Mouse (Mus musculus): ENCODE measurements around the gene 4933407L21Rik. TPM values are rescaled to one million over a fixed set of nuclear protein-coding genes. Genes with fewer than 3 reads are reported as not detected.

4933407L21Rik gene
- polyA plus RNA-seq, 1 experiment from 2014 or later, result 4.2 TPM

DNA sequence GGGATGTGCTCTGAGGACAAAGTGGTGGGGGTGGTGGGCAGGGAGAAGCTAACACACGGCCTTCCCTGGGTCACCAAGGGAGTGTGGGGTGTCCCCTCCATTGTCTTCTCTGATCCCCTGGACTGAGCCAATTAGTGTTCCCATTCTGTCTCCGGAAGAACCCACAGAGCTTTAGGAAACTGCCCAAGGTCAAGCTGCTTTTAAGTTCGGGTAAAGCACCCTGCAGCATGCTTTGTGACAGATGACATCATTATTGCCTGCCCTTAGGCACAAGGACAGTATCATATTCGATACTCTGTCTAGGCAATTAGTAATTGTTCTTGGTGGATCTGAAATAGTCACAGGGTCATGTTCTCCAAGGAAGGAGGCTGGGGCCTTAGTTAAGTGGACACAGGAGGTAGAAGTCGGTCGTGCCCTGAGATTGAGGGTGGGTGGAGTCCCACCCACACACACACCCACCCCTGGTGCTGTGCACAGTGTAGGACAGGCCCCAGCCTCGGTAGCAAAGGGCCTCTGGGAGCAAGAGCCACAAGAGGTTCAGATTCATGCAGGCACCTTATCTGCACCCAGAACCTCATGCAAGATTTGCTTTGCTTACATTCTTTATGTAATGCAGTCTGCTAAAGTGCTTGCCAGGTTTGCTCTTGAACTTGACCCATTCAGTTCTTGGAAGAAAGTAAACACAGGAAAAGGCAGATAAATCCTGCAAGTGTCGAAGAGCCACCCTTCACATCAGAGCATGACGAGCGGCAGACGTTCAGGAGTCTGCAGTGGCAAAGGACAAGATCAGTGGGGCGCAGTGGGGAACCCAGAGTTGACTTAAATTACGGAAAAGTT lies 19.3 kb upstream of the 4933407L21Rik start:
- H3K27me3 ChIP-seq (replicated peaks; ENCODE audit: control insufficient read depth, insufficient read depth, low read length), result no peaks in the 10 kb centered on the region
- H3K4me1 ChIP-seq (ENCODE audit: control insufficient read depth, insufficient read depth, low read length), result no peaks in the 10 kb centered on the region
- H3K36me3 ChIP-seq (ENCODE audit: control insufficient read depth, insufficient read depth, low read length), result peaks cover 51% of the 10 kb centered on the region
- H3K4me2 ChIP-seq (ENCODE audit: low read length), result no peak overlapping the region
- DNase-seq (ENCODE audit: low spot score), result no peak
- H3K9me3 ChIP-seq (replicated peaks; ENCODE audit: control insufficient read depth, low read length), result no peaks in the 10 kb centered on the region
- ATAC-seq, result no peak
- WGBS, result 67% methylated on average over 13 of the region's 13 CpGs
- H3K27ac ChIP-seq (ENCODE audit: low read depth, low read length), result no peak overlapping the region
- no peak overlapping the region for H3K4me3 ChIP-seq (ENCODE audit: low read depth, low read length)
- no peak overlapping the region for H3K9ac ChIP-seq (ENCODE audit: low read length)

DNA sequence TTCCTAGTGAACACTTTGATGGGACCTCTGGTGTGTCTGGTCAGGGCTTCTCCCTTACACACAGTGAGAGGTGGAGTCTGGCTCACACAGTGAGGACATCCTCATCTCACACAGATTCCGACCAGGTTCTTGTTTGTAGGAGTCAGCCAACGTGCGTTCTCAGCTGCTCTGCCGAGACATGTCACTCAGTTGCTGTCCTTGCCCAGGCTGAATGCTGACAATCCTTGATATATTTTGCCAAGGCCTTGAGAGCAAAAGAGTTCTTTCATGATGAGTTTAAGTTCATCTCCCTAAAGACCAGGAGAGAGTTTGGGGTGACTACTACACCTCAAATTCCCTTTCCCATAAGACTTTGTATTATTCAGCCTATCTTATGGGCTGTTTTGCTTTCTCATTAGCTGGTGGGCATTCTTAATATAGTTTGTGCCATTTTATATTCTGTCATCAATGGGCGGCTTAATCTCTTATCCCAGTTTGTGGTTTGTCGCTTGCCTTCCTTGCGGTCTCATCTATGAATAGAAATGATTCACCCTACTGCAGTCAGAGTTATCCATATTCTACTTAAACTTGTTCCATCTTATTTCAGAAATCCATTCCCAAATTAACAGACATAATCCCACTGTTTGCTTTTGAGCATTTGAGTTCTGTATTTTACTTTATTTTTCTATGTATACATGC lies 15.1 kb upstream of the 4933407L21Rik start:
- no peaks in the 10 kb centered on the region for H3K9me3 ChIP-seq (replicated peaks; ENCODE audit: control insufficient read depth, low read length)
- no peak for DNase-seq (ENCODE audit: low spot score)
- WGBS, result 94% methylated on average over 7 of the region's 7 CpGs

DNA sequence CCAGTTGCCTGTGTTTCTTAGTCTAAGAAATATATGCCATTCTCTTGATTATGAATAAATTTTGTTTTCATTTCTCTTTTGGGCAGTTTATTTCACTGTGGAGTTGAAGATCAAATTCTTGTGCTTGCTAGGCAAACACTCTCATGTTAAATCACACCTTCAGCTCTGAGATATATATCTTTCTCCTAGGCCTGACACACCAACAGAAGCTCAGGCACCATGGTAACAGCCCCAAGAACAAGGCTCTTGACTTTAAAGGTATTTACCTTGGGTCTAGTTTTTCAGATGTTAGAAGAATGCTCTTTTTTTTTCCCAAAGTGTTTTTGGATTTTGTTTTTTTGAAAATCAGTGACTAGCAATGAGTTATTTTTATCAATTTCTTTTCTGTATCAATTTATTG lies 12.4 kb upstream of the 4933407L21Rik start:
- Histone ChIP-seq H3K9ac (ENCODE audit: low read length) (no peak overlapping the region), H3K4me1 (ENCODE audit: control insufficient read depth, insufficient read depth, low read length) (peaks cover 18% of the 10 kb centered on the region), H3K4me3 (ENCODE audit: low read depth, low read length) (no peak overlapping the region), H3K9me3 (replicated peaks; ENCODE audit: control insufficient read depth, low read length) (no peaks in the 10 kb centered on the region), H3K4me2 (ENCODE audit: low read length) (no peak overlapping the region), H3K27me3 (replicated peaks; ENCODE audit: control insufficient read depth, insufficient read depth, low read length) (no peaks in the 10 kb centered on the region), H3K27ac (ENCODE audit: low read depth, low read length) (no peak overlapping the region; the same call in 1 of the 2 replicates), H3K36me3 (ENCODE audit: control insufficient read depth, insufficient read depth, low read length) (no peaks in the 10 kb centered on the region)
- ATAC-seq, result no peak
- no peak for DNase-seq (ENCODE audit: low spot score)

More for the DNA sequence above, 15.1 kb upstream of the 4933407L21Rik start:
- Histone ChIP-seq H3K36me3 (ENCODE audit: control insufficient read depth, insufficient read depth, low read length) (peaks cover 9% of the 10 kb centered on the region), H3K9ac (ENCODE audit: low read length) (no peak overlapping the region), H3K27me3 (replicated peaks; ENCODE audit: control insufficient read depth, insufficient read depth, low read length) (no peaks in the 10 kb centered on the region), H3K27ac (ENCODE audit: low read depth, low read length) (no peak overlapping the region), H3K4me2 (ENCODE audit: low read length) (no peak overlapping the region), H3K4me3 (ENCODE audit: low read depth, low read length) (no peak overlapping the region), H3K4me1 (ENCODE audit: control insufficient read depth, insufficient read depth, low read length) (peaks cover 18% of the 10 kb centered on the region)
- no peak for ATAC-seq

DNA sequence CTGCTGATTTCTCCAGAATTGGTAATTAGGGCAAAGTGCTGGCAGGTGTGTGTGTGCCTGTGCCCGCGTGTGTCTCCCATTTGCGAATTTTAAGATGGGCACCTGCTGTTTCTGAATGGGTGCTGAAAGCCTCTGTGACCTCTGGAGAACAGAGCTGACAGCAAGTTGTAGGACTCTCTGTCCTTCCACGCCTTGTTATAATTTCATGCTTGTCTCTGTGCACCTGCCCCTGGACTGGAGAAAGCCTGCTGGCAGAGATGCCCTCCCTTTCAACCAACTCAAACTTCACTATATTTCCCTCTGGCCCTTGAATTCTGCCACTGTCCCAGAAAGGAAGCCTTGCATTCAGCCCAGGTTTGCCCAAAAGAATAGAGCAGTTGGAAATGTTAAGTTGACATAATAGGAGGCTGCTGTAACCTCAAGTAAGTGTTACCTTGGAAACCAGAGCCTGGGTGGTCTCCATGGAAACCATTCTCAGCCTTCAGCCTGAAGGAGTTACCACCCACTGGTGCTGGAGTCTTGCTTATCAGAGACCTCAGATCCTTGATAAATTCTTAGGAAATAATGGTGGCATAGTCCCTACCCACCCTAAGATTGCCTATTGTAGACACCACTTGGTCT lies 11.3 kb upstream of the 4933407L21Rik start:
- no peaks in the 10 kb centered on the region for H3K27me3 ChIP-seq (replicated peaks; ENCODE audit: control insufficient read depth, insufficient read depth, low read length)
- 5% methylated on average over 4 of the region's 4 CpGs for WGBS
- H3K36me3 ChIP-seq (ENCODE audit: control insufficient read depth, insufficient read depth, low read length), result no peaks in the 10 kb centered on the region
- H3K4me2 ChIP-seq (ENCODE audit: low read length), result peak overlapping the region; percentile 21
- no peaks in the 10 kb centered on the region for H3K9me3 ChIP-seq (replicated peaks; ENCODE audit: control insufficient read depth, low read length)
- H3K9ac ChIP-seq (ENCODE audit: low read length), result no peak overlapping the region
- DNase-seq (ENCODE audit: low spot score) (peak; percentile 96), ATAC-seq (peak; percentile 91)
- no peak overlapping the region for H3K4me3 ChIP-seq (ENCODE audit: low read depth, low read length)
- H3K27ac ChIP-seq (ENCODE audit: low read depth, low read length), result peak overlapping the region; percentile 87
- H3K4me1 ChIP-seq (ENCODE audit: control insufficient read depth, insufficient read depth, low read length), result peaks cover 21% of the 10 kb centered on the region

DNA sequence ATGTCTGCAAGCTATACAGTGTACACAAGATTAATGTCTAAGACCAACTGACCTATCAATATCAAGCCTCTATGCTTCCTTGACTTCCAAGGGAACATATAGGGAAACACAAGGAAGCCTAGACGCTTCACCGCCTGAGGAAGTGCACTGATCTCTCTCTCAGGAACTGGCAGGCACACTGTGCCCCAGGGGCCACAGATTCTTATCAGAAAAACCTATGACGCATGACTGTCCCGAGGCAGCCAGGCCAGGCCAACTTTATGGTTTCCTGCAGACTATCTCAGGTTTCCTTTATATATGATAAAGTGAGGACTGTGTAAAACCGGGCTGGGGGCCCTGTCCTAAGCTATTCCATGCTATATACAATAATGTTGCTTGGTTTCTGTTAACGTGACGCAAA lies 8.7 kb upstream of the 4933407L21Rik start:
- H3K27ac ChIP-seq (ENCODE audit: low read depth, low read length), result no peak overlapping the region
- ATAC-seq, result no peak
- H3K4me3 ChIP-seq (ENCODE audit: low read depth, low read length), result no peak overlapping the region
- H3K4me2 ChIP-seq (ENCODE audit: low read length), result no peak overlapping the region
- 93% methylated on average over 7 of the region's 7 CpGs for WGBS
- H3K9ac ChIP-seq (ENCODE audit: low read length), result no peak overlapping the region
- no peaks in the 10 kb centered on the region for H3K27me3 ChIP-seq (replicated peaks; ENCODE audit: control insufficient read depth, insufficient read depth, low read length)
- no peak for DNase-seq (ENCODE audit: low spot score)
- no peaks in the 10 kb centered on the region for H3K9me3 ChIP-seq (replicated peaks; ENCODE audit: control insufficient read depth, low read length)
- H3K4me1 ChIP-seq (ENCODE audit: control insufficient read depth, insufficient read depth, low read length), result peaks cover 24% of the 10 kb centered on the region
- no peaks in the 10 kb centered on the region for H3K36me3 ChIP-seq (ENCODE audit: control insufficient read depth, insufficient read depth, low read length)

DNA sequence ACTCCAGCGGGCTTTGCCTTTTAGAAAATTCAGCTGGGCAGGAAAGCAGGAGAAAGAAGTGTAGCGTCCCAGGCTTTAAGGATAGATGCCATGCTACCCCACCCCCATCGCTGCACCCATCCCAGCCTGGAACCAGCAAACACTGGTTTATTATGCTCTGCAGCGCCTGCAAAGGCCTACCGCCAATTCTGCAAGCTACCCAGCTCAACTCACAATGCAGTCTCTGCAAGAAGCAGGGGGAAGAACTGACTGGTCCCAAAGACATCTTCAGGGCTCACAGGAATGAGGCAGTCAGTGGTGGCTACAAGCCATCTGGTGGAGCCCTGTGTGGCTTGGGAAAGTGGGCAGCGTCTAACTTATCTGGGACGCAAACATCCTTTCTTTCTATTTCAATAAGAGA lies 6.6 kb upstream of the 4933407L21Rik start:
- DNase-seq (ENCODE audit: low spot score), result no peak
- Histone ChIP-seq H3K9me3 (replicated peaks; ENCODE audit: control insufficient read depth, low read length) (no peaks in the 10 kb centered on the region), H3K27ac (ENCODE audit: low read depth, low read length) (peak overlapping the region; percentile 36; the same call in 1 of the 2 replicates), H3K27me3 (replicated peaks; ENCODE audit: control insufficient read depth, insufficient read depth, low read length) (no peaks in the 10 kb centered on the region), H3K4me2 (ENCODE audit: low read length) (no peak overlapping the region), H3K4me3 (ENCODE audit: low read depth, low read length) (no peak overlapping the region), H3K36me3 (ENCODE audit: control insufficient read depth, insufficient read depth, low read length) (no peaks in the 10 kb centered on the region), H3K9ac (ENCODE audit: low read length) (no peak overlapping the region), H3K4me1 (ENCODE audit: control insufficient read depth, insufficient read depth, low read length) (peaks cover 21% of the 10 kb centered on the region)
- ATAC-seq, result no peak
- WGBS, result 78% methylated on average over 7 of the region's 7 CpGs

DNA sequence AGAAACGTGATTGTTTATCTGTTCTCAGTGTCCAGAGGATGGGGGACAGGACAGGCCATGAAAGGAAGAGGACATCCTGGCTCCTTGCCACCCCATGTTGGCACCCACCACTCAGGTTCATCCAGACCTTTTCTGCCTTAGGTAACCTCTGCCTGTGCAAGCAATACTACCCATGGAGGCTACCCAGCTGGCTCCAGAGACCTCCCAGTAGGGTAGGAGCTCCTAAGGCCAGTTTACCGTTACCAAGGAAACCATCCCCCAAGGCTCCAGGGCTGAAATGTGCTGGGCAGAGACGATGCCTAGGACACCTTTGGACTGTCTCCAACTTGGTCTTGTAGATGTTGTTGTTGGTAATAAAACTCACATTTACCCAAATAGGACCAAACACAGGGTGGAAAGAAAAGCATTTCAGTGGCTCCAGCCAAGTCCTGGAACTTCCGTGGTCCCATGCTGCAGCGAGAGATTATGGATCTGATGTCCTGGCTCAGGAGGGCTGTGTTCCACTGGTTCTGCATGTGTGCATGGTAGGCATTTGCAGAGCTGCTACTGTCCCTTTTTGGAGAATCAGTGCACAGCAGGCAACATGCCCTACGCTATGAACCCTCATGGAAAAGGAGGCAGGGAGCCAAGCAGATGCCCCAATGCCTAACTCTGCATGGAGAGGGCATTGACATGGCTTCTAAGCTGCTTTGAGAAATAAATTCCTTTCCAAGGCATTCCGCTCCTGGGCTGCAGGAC lies 6.0 kb upstream of the 4933407L21Rik start:
- DNase-seq (ENCODE audit: low spot score), result peak; percentile 68
- peak overlapping the region; percentile 36; the same call in 1 of the 2 replicates for H3K27ac ChIP-seq (ENCODE audit: low read depth, low read length)
- no peaks in the 10 kb centered on the region for H3K27me3 ChIP-seq (replicated peaks; ENCODE audit: control insufficient read depth, insufficient read depth, low read length)
- peak; percentile 65 for ATAC-seq
- no peak overlapping the region for H3K4me2 ChIP-seq (ENCODE audit: low read length)
- 63% methylated on average over 7 of the region's 7 CpGs for WGBS
- H3K4me1 ChIP-seq (ENCODE audit: control insufficient read depth, insufficient read depth, low read length), result peaks cover 15% of the 10 kb centered on the region
- no peaks in the 10 kb centered on the region for H3K9me3 ChIP-seq (replicated peaks; ENCODE audit: control insufficient read depth, low read length)
- H3K36me3 ChIP-seq (ENCODE audit: control insufficient read depth, insufficient read depth, low read length), result no peaks in the 10 kb centered on the region
- H3K4me3 ChIP-seq (ENCODE audit: low read depth, low read length), result no peak overlapping the region
- H3K9ac ChIP-seq (ENCODE audit: low read length), result no peak overlapping the region

DNA sequence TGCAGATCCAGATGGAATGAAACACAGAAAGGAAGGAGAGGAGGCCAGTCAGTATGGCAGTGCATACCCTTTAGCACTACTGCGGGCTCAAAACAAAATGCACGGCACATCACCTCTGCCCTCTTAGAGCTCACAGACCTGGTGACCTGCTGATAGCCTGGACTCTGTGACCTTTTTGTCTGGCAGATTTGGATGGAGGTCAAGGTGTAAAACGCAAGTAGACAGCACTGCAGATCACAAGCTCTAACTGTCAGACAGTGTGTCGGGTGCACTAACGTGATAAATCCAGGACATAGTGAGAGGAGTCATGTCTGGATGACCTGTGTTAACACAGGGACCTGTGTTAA lies 5.4 kb upstream of the 4933407L21Rik start:
- H3K9ac ChIP-seq (ENCODE audit: low read length), result no peak overlapping the region
- ATAC-seq (no peak), DNase-seq (ENCODE audit: low spot score) (no peak)
- no peak overlapping the region for H3K4me3 ChIP-seq (ENCODE audit: low read depth, low read length)
- no peaks in the 10 kb centered on the region for H3K36me3 ChIP-seq (ENCODE audit: control insufficient read depth, insufficient read depth, low read length)
- no peak overlapping the region for H3K27ac ChIP-seq (ENCODE audit: low read depth, low read length)
- H3K4me2 ChIP-seq (ENCODE audit: low read length), result no peak overlapping the region
- 87% methylated on average over 5 of the region's 5 CpGs for WGBS
- H3K27me3 ChIP-seq (replicated peaks; ENCODE audit: control insufficient read depth, insufficient read depth, low read length), result no peaks in the 10 kb centered on the region
- no peaks in the 10 kb centered on the region for H3K9me3 ChIP-seq (replicated peaks; ENCODE audit: control insufficient read depth, low read length)
- peaks cover 14% of the 10 kb centered on the region for H3K4me1 ChIP-seq (ENCODE audit: control insufficient read depth, insufficient read depth, low read length)
